ENCODE assay signal across 8 mouse cellular contexts in genomic region chr10:75667115-75667910, GRCm38 (mm10). TPM values are rescaled to one million over a fixed set of nuclear protein-coding genes. Genes with fewer than 3 reads are reported as not detected.
DNase-seq lines count a peak whose midpoint lies in the region; ATAC-seq lines count a peak whose summit lies in the region.

No protein-coding gene starts in this region.

- H3K4me2 ChIP-seq in hindbrain, embryonic 12.5 days (replicated peaks) = peak overlapping the region; percentile 100

- ATAC-seq in hindbrain, embryonic 12.5 days (ENCODE audit: low FRiP score) = peak; percentile 70

- peak overlapping the region; percentile 58 for H3K4me3 ChIP-seq in hindbrain, embryonic 12.5 days

- peak overlapping the region; percentile 35; the same call in 1 of the 2 replicates for H3K27ac ChIP-seq in hindbrain, embryonic 12.5 days

- H3K36me3 ChIP-seq in hindbrain, embryonic 12.5 days = peaks cover 31% of the 10 kb centered on the region

- H3K4me1 ChIP-seq in hindbrain, embryonic 12.5 days = peaks cover 22% of the 10 kb centered on the region

- peaks cover 25% of the 10 kb centered on the region for H3K27me3 ChIP-seq in hindbrain, embryonic 12.5 days

- H3K9ac ChIP-seq in hindbrain, embryonic 12.5 days = peak overlapping the region; percentile 69

- H3K9me3 ChIP-seq in hindbrain, embryonic 12.5 days (replicated peaks) = no peaks in the 10 kb centered on the region

- WGBS in hindbrain, embryonic 12.5 days = 1% methylated on average over 63 of the region's 63 CpGs

- DNase-seq in T-cell, adult 2 months (ENCODE audit: low spot score) = peak; percentile 64
- DNase-seq in cerebellum, postnatal 14 days = peak; percentile 87 to 89
- peak; percentile 69 to 73 for DNase-seq in frontal cortex, postnatal 14 days (ENCODE audit: low spot score in 2 of 2)
- DNase-seq in left cerebral cortex, adult 11 months (ENCODE audit: low spot score) = peak; percentile 74
- peak; percentile 79 for DNase-seq in lung, postnatal 36 days
- peak; percentile 81 for DNase-seq in retina, postnatal 1 day
- peak; percentile 84 for DNase-seq in thymus, postnatal 4 days

RNA-seq across cellular contexts. Expression of gene Susd2, which starts 23.5 kb away (rescaled TPM):
- 2.8 TPM in 2 replicates for polyA plus RNA-seq in hindbrain, embryonic 12.5 days (2016; fragmentation: Nextera tagmentation; extraction: Ambion mirVana)

Comparison
In these comparisons a context has a peak if more than half of its experiments do, and no peak if none do; other contexts are left out.
1. Peak in every context shown above with its lines: DNase-seq, ATAC-seq, H3K4me3 ChIP-seq and H3K27ac ChIP-seq.